Mouse (Mus musculus) gastrocnemius, adult 2 months (tissue): ENCODE measurements at regions not wholly inside any gene's neighbourhood (a gene's known extent, or its start where the extent isn't known, plus 50 kb on each side); places are given as distances from the start of the nearest gene placed in this dataset.
"Not testable (repeated sequence)": the region's sequence is repeated elsewhere in the genome, so short reads cannot be mapped to it uniquely, and the experiment has no call there.

Experiments used
- DNase-seq: peaks from one replicate; pipeline ENCODE4 v3.0.0; 2022
- H3K27ac ChIP-seq: fragments of 200-600 bp; 2 replicates; pipeline ENCODE4 v1.8.1; 2022; ENCODE audit warnings: mild to moderate bottlenecking
- H3K4me3 ChIP-seq: fragments of 200-600 bp; 2 replicates; pipeline ENCODE4 v1.8.1; 2022; ENCODE audit warnings: mild to moderate bottlenecking, moderate library complexity
- CTCF ChIP-seq: fragments of 200-600 bp; IDR thresholded peaks from 2 replicates; pipeline ENCODE4 v1.8.1; 2022; ENCODE audit warnings: antibody characterized with exemption, mild to moderate bottlenecking, moderate library complexity
- intact Hi-C: fragments of 180-260 bp; cut with DNase I; formaldehyde crosslinking; loops from one replicate; pipeline ENCODE4 v1.15.1; 2025

GRCm38 (mm10) chr12:46636888-46637287, 181.8 kb downstream of the Nova1 start:
- no peak overlapping the region for H3K4me3 ChIP-seq
- intact Hi-C loops: no loop called here
- no peak for DNase-seq
- TF ChIP-seq CTCF: no peak
- H3K27ac ChIP-seq: no peak overlapping the region

DNA sequence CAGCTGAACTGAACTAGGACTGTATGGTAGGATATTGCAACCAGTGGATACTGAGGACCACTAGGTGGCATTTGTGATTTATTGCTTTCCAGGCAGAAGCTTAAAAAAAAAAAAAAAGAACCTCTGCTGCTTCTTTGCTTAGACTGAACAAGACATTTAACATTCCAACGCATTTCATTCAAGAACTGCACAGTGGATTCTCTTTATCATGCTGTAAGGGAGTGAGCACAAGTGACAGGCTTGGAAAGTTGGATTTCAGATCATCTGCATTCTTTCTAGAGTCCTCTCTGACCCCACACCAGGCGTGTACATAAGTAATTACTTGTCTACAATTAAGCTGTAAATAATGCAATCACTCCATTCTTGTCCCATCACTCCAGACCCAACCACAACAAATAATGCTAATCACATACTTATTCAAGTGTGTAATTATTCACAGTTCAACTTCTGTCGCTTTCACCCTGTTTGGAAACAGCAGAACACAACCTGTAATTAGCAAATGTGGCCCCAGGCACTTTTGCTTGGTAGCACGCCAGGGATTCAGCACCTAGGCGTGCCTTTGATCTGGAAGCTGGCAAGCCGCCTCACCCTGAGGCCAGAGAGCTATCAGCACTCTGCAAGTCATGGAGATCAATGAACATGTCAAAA, 183.5 kb downstream of the Nova1 start:
- Histone ChIP-seq H3K27ac (no peak overlapping the region), H3K4me3 (no peak overlapping the region)
- no peak for TF ChIP-seq CTCF
- intact Hi-C loops: no loop called here
- DNase-seq: no peak

- TF ChIP-seq CTCF: no peak
- no peak for DNase-seq
- intact Hi-C loops: no loop called here
- Histone ChIP-seq H3K4me3 (no peak overlapping the region), H3K27ac (no peak overlapping the region)
Observed at GRCm38 (mm10) chr12:46634771-46635124, 184.0 kb downstream of the Nova1 start.

DNA sequence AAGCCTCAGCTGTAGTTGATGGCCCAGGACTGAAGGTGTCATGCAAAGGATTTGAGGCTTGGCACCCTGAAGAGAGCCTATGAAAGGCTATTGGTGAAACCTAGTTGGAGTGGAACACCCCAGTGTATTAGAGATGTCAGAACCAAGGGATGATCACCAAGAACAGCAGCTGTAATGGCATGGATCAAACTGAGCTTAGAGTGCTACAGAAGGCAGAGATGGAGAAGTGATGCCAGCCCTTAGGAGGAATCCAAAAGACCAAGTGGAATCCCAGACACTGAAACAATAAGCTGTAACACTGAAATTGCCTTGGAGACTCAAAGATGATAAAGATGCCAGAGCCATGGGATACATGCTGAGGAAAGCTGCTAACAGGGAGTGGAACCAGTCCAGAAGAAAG, 186.3 kb downstream of the Nova1 start:
- intact Hi-C loops, DNase-seq, H3K27ac ChIP-seq, H3K4me3 ChIP-seq: not testable (repeated sequence)

DNA sequence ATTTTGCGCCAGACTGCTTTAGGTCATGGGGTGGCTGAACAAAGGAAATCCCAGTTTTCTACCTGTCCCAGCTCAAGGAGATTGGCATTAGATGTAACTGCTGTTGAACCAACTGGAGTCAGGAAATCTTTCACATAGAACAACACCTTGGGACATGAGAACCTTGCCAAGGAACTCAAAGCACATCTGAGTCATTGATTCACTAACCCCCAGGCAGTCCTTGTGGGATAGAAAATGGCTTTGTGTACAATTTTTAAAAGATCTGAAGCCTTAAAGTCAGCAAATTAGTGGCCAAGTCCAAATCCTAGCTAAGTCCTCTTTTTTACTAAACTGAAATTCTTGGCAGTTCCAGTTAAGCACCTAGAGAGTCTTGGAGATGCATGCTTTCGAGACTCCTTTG, 191.4 kb downstream of the Nova1 start:
- intact Hi-C loops: no loop called here
- Histone ChIP-seq H3K4me3 (no peak overlapping the region), H3K27ac (no peak overlapping the region)
- no peak for TF ChIP-seq CTCF
- no peak for DNase-seq

- intact Hi-C loops: no loop called here
- Histone ChIP-seq H3K27ac (no peak overlapping the region), H3K4me3 (no peak overlapping the region)
- no peak for DNase-seq
- no peak for TF ChIP-seq CTCF
Observed at GRCm38 (mm10) chr12:46611439-46611838, 207.3 kb downstream of the Nova1 start.

- no peak for DNase-seq
- Histone ChIP-seq H3K4me3 (no peak overlapping the region), H3K27ac (no peak overlapping the region)
- intact Hi-C loops: no loop called here
- TF ChIP-seq CTCF: no peak
Observed at GRCm38 (mm10) chr12:46609580-46610311, 209.0 kb downstream of the Nova1 start.

DNA sequence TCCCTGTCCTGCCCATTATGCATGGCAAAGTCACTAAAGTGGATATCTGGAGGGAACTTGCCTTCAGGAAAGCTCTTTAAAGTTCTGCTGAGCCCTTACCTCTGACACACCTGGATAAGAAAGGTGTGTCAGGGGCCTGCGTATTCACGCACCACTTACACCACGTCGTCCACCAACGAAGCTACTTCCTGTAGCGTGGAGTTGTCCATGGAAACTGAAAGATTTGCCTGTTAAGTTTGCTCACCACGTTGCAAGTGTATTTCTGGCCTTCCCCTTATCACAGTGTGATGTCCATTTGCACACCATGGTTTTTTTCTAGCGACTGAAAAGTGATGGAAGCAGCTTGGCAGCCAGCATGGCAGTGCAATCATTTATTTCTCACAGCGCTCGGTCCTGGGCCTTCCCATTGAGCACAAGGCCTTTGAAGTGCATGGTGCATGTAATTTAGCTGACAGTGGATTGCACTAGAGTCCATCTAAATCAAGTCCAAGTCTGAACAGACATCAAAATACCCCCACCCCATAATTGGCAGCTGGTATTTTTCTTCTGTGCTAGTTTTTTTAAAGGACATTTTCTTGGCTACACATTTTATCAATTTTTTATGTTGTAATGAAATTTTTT, 210.3 kb downstream of the Nova1 start:
- intact Hi-C loops: no loop called here
- DNase-seq: no peak
- Histone ChIP-seq H3K27ac (no peak overlapping the region), H3K4me3 (no peak overlapping the region)
- TF ChIP-seq CTCF: no peak

GRCm38 (mm10) chr12:46597200-46597599, 221.5 kb downstream of the Nova1 start:
- Histone ChIP-seq H3K4me3 (no peak overlapping the region), H3K27ac (no peak overlapping the region)
- intact Hi-C loops: no loop called here
- TF ChIP-seq CTCF: no peak
- DNase-seq: no peak

DNA sequence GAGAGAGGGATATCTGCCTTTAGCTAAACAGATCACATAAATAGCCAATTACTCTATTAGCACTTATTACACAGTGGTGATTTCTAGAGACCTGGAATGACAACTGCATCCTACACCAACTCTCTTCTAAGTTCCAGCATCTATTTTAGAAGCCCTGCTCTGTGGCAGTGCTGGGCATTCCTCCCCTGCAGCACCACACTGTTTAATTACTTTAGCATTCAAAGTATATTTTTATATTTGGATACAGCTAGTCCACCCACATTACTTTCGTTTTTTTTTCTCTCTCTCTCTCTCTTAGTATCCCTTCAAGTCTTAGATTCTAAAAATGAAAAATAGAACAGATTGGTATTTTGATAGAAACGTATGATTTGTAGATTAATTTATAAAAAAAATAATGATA, 250.1 kb downstream of the Nova1 start:
- TF ChIP-seq CTCF: no peak
- intact Hi-C loops: no loop called here
- DNase-seq: no peak
- no peak overlapping the region for H3K27ac ChIP-seq
- no peak overlapping the region for H3K4me3 ChIP-seq

GRCm38 (mm10) chr12:46566324-46566723, 252.4 kb downstream of the Nova1 start:
- no peak overlapping the region for H3K27ac ChIP-seq
- DNase-seq: no peak
- H3K4me3 ChIP-seq: no peak overlapping the region
- intact Hi-C loops: no loop called here
- TF ChIP-seq CTCF: no peak

DNA sequence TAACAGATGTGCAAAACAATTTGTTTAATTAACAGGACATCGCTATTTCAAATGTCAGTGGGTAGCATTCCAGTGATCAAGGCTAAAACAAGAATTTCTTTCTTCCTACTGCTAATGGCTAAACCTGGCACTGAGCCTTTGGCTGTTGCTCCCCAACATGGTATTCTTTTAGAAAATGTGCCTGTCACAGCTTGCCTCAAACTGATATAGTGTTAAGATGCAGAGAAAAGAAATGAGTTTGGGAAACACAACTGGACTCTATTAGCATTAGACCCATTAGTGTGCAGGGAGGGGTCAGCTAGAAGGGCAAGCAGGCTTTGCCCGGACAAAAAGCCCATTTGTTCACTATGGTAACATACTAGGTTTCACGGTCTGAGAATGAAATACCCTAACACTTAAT, 297.8 kb downstream of the Nova1 start:
- no peak overlapping the region for H3K4me3 ChIP-seq
- no peak overlapping the region for H3K27ac ChIP-seq
- intact Hi-C loops: no loop called here
- no peak for DNase-seq
- no peak for TF ChIP-seq CTCF

DNA sequence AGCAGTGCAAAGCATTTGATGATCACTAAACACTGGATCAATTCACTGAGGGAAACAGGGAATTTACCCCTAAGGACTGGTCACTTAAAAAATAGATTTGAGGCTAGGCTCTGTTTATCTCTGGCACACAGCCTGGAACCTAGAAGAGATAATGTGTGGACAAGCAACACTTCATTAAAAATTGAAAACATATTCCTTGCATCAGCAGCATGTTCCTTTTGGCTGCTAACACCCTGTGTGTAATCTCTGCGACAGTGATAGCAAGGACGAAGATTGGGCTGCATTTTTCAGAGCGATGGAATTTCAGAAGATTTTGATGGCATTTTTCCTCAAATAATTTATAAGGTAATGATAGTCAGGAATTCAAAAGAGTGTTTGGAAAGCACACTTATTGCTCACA, 310.9 kb downstream of the Nova1 start:
- no peak overlapping the region for H3K27ac ChIP-seq
- H3K4me3 ChIP-seq: no peak overlapping the region
- intact Hi-C loops: no loop called here
- no peak for TF ChIP-seq CTCF
- no peak for DNase-seq

DNA sequence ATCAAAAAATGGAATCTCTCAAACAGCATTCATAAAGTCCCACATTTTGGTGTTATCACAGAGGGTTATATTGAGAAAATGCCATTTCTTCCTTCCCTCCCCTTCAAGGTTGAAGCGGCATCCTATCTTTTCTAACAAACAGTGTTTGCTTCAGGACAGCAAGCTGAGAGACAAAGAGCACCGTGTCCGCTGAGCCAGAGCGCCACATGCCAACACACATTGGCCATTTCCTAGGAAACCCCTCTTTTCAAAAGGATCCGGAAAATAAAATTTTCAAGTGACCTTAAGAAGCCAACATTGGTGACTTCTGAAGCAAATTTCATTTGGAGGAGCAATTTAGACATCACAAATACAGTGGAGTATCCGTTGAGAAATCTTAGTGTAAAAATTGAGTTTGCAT, 326.3 kb downstream of the Nova1 start:
- TF ChIP-seq CTCF: no peak
- DNase-seq: no peak

More for the DNA sequence above, 326.3 kb downstream of the Nova1 start:
- intact Hi-C loops: no loop called here
- no peak overlapping the region for H3K27ac ChIP-seq
- H3K4me3 ChIP-seq: no peak overlapping the region
